Mouse (Mus musculus) olfactory bulb, adult 2 months (tissue): ENCODE data around the gene Timeless.

ENCODE experiments used
- CTCF ChIP-seq: fragments of 200-500 bp; IDR thresholded peaks from 2 replicates; pipeline ENCODE4 v1.5.1; 2012; ENCODE audit warnings: low read depth, mild to moderate bottlenecking, low read length, moderate library complexity; ENCODE audit not compliant: insufficient read depth
- POLR2A ChIP-seq: fragments of 200-500 bp; IDR thresholded peaks from 2 replicates; pipeline ENCODE4 v1.6.1; 2012; ENCODE audit warnings: mild to moderate bottlenecking, low read depth, low read length, moderate library complexity; ENCODE audit not compliant: insufficient read depth

DNA sequence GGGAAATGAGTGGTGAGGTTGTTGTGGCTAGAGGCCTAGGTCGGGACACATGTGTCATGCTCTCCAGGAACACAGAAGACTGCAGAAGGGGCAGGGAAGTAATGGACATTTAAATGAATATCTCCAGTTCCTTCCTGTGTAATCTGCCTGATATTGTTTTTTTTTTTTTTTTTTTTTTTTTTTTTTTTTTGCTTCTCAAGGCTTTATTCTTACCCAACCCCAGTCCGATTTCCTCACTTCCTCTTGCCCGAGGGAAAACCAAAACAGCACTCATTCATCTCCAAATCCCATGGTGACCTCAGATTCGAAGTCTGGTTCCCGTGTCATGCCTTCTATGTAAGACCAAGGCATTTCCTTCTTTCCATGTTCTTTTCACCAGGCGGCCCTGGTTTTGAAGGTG, 66.4 kb downstream of the Timeless start:
- TF ChIP-seq POLR2A (no peak), CTCF (no peak)
